Mouse (Mus musculus) myocyte (in vitro differentiated cells): Measurements from ENCODE around the gene Rps3.

ENCODE experiments used
- CEBPB ChIP-seq: IDR thresholded peaks from 2 replicates; pipeline ENCODE4 v1.6.1; 2011; ENCODE audit warnings: mild to moderate bottlenecking, moderate library complexity; ENCODE audit not compliant: poor library complexity, insufficient read depth, severe bottlenecking
- E2F4 ChIP-seq: IDR thresholded peaks from one replicate; pipeline ENCODE4 v1.6.1; 2011; ENCODE audit warnings: mild to moderate bottlenecking, control low read depth, moderate library complexity; ENCODE audit not compliant: insufficient read depth
- MAX ChIP-seq: IDR thresholded peaks from one replicate; pipeline ENCODE4 v1.6.1; 2011; ENCODE audit warnings: low read depth, mild to moderate bottlenecking, control low read depth
- POLR2A ChIP-seq: IDR thresholded peaks from one replicate; pipeline ENCODE4 v1.6.1; 2011; ENCODE audit warnings: low read depth, mild to moderate bottlenecking, control low read depth, moderate library complexity; ENCODE audit not compliant: insufficient read length
- POLR2AphosphoS2 ChIP-seq: IDR thresholded peaks from one replicate; pipeline ENCODE4 v1.6.1; 2011; ENCODE audit warnings: low read depth, control low read depth; ENCODE audit not compliant: insufficient read length
- TCF12 ChIP-seq: IDR thresholded peaks from one replicate; pipeline ENCODE4 v1.6.1; 2011; ENCODE audit warnings: mild to moderate bottlenecking, control low read depth; ENCODE audit not compliant: poor library complexity, insufficient read depth, severe bottlenecking
- USF1 ChIP-seq: IDR thresholded peaks from one replicate; pipeline ENCODE4 v1.6.1; 2011; ENCODE audit warnings: low read depth, mild to moderate bottlenecking, control low read depth, moderate library complexity

GRCm38 (mm10) chr7:99441534-99442072, 41.9 kb downstream of the Rps3 start:
- TF ChIP-seq MAX (no peak), USF1 (no peak), POLR2AphosphoS2 (no peak), POLR2A (no peak), TCF12 (no peak), CEBPB (no peak), E2F4 (no peak)
